Mouse (Mus musculus) hindlimb bud, embryonic 11.5 days (tissue): Measurements from ENCODE around the gene Rhoa.
"Not testable (repeated sequence)": the region's sequence is repeated elsewhere in the genome, so short reads cannot be mapped to it uniquely, and the experiment has no call there.

Source experiments
- DNase-seq: peaks from one replicate; pipeline ENCODE4 v3.0.0-alpha.2; 2012; ENCODE audit warnings: low read depth, low spot score; ENCODE audit errors: extremely low spot score

Rhoa gene

DNA sequence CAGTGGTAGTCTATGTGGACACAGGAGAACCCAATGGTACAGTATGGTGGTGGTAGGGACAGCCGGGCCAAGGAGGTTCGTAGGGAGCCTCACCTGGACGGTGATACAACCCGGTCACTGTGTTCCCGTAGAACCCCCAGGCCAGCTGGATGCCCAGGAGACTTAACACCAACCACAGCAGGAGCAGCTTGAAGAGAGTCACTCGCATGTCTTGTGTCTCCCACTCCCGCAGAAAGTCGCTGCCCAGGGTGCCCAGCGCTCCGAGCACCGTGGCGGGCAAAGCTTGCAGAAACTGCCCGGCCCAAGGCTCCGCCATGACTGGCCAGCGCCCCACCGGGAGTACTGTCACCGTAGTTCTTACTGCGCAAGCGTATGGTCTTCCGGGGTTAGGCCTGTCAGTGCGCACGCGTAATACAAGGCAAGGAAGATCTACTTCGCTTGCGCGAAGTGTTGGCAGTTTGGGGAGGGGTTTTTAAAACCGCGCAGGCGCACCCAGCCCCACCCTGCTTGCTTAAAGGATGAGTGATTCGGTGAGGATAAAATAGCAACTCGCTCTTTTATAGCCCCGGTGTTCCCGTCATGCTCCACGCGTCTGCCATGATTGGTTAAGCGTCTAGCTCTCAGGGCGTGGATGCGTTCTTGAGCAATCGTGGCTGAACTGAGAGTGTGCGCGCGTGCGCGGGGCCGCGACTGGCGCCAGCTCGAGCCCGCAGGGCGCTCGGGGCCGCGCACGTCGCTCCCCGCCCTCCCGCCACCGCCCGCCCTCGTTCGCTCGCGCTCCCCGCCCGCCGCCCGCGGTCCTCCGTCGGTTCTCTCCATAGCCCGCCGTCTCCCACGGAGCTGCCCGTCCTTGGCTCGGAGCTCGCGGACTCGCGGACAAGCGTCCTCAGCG lies at the start of gene Rhoa, which contains the start of gene Tcta:
Gene Rhoa (plus strand): TSS at position 501 of the 892 bp plus-strand sequence.
Gene Tcta (minus strand): TSS at position 532 of the 892 bp plus-strand sequence.
- DNase-seq, result peak; percentile 99

- DNase-seq, result no peak
These were observed 45.4 kb upstream of the Rhoa start for GRCm38 (mm10) chr9:108260526-108260925.

GRCm38 (mm10) chr9:108261865-108262264 lies 44.1 kb upstream of the Rhoa start:
- DNase-seq, result no peak

GRCm38 (mm10) chr9:108262494-108263049 lies 43.4 kb upstream of the Rhoa start:
- DNase-seq, result no peak

DNA sequence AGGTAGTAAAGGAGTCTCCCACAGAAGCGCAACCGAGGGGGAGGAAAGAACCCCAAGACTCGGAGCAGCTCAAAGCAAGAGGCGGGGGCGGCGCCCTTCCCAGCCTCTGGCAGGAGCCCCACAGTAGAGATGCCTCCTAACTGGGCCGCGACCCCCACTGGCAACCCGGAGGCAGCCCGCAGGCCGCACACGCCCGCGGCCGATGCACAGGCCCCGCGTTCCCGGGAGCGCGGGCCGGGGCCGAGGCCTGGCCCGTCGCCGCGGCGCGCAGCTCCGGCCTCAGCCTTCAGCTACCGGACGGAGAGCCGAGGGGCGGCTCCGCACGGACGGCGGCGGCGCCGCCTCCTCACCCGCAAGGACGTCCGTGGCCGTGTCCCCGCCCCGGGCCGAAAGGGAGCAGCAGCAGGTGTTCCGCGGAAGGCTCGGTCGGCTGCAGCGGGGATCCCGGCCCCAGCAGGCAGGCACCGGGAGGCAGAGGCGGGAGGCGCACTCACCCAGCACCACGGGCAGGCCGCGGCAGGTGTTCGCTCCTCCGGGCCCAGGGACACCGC lies 42.7 kb upstream of the Rhoa start:
- DNase-seq, result no peak

DNA sequence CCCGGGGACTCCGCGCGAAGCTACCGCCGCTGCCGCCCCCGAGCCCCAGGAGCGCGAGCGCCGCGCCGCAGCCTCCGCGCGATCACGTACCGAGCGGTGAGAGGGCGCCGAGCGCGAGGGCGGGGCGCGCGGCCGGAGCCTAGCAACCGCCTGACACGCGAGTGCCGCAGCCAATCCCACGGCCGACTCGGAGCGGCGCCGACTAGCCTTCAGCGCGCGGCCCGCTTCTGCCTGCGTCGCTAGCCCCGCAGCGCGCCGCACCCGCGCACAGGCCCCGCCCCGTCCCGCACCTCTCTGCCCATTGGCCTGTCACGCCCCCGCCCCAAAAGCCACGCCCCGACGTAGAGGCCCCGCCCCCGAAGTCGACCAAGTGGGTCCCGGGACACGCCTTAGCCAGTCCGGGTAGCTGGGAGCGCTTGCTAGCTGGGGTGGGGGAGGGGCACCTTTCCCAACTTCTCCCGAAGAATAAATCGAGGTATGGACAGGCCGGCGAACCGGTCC lies 42.2 kb upstream of the Rhoa start, which contains the start of gene Dag1:
Gene Dag1 (minus strand): TSS at position 269 of the 501 bp plus-strand sequence.
- peak; percentile 79 for DNase-seq

- peak; percentile 8 for DNase-seq
These were observed 41.6 kb upstream of the Rhoa start for GRCm38 (mm10) chr9:108264191-108264921.

DNA sequence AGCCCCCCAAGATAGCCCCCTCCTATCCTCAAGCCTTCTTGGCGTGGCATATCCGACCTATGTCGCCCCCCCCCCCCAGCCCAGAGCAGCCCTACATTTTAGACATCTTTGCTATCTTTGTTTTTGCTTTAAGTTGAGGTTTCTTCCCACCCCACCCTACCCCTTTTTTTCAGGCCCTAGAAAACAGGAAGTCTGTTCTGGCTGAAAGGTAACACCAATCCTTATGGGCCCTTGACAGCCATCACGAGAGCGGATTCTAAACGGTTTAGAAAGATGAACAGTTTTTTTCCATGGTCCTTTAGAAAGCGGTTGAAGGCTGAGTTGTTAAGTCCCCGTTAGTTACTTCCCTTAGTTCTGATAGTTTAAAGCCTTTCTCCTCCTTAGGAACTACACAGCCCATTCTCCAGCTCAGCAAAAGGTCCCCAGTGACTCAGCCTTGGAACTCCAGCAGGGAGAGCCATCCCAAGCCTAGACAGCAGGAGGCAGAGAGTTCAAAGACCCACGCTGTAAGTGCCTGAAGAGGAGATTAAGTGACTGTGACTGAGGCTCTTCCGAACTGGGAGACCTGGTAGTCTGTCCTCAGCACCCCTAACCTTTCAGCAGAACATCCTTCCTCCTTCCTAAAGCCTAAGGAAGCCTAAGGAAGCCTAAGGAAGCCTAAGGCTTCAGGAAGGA lies 39.5 kb upstream of the Rhoa start:
- no peak for DNase-seq

GRCm38 (mm10) chr9:108267691-108268090 lies 38.2 kb upstream of the Rhoa start:
- DNase-seq, result no peak

- DNase-seq, result not testable (repeated sequence)
These were observed 37.2 kb upstream of the Rhoa start for GRCm38 (mm10) chr9:108268701-108269100.

DNA sequence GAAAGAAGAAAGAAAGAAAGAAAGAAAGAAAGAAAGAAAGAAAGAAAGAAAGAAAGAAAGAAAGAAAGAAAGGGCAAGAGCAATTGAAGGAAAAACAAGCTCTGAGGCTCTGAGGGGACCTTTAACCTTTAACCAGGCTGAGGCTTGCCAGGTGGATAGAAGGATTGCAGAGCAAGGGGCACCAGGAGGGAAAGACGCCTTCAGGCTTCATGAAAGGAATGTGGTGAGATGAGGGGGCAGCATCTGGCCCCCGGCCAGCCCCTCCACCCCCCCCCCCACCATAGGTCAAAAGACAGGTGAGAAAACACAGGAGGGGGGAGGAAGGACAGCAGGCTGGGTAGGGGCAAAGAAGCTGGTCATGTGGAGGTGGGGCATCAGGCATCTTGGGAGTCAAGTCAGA lies 34.0 kb upstream of the Rhoa start:
- no peak for DNase-seq

GRCm38 (mm10) chr9:108272691-108273090 lies 33.2 kb upstream of the Rhoa start:
- DNase-seq, result no peak

DNA sequence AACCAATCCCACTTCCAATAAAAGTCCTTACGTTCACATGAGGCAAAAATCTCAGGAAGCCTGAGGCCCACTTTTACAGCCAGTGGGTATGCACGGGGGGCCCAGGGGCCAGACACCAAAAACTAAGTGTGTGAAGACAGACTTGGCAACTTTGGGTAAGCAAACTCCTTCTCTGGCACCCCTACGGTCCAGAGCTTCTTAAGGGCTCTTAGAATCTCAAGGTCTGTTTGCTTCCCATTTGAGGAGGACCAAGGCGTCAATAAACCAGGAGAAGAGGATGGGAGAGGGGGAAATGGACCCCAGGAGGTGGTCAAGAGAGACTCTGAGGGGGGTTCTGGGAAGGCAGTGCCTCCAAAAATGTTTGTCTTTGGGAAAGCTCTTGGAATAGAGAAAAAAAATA lies 32.4 kb upstream of the Rhoa start:
- DNase-seq, result no peak

DNA sequence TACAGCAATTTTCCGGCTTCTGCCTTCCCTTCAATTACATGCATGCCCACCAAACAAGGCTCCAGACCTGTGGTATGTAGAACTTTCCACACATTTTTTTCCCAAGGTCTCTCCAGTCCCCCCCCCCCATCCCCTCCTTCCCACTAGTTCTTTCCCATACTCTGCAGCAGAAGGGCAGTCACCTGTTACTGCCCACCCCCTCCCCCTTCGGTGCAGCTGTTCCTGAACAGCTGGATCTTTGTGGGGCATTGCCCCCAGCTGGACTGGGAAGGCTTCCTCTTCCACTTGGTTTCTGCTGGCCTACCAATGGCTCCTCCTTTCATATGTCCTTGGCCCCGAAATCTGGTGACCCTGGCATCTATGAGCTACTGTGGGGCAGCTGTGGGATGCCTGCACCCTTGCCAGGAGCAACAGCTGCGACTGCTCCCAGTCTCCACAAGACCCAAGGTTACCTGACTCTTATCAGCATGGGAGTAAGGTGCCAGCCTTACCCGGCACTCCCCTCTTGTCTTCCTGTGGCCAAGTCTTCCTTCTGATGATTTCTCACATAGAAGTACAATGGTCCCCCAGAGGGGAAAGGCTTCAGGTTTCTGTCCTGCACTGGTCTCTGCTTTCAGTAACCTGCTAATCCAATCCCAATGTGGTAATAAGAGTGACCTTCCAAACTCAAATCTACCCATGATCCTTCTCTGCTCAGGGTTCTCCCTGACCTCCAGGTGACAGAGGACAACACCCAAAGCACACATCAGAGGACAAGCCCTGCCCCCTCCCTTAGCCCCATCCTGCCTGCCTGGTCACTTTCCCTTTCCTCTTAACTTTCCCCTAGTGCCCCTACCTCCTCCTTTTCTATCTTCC lies 31.2 kb upstream of the Rhoa start:
- no peak for DNase-seq

GRCm38 (mm10) chr9:108275331-108275659 lies 30.6 kb upstream of the Rhoa start:
- DNase-seq, result no peak

- DNase-seq, result no peak
These were observed 27.1 kb upstream of the Rhoa start for GRCm38 (mm10) chr9:108278697-108279450.

DNA sequence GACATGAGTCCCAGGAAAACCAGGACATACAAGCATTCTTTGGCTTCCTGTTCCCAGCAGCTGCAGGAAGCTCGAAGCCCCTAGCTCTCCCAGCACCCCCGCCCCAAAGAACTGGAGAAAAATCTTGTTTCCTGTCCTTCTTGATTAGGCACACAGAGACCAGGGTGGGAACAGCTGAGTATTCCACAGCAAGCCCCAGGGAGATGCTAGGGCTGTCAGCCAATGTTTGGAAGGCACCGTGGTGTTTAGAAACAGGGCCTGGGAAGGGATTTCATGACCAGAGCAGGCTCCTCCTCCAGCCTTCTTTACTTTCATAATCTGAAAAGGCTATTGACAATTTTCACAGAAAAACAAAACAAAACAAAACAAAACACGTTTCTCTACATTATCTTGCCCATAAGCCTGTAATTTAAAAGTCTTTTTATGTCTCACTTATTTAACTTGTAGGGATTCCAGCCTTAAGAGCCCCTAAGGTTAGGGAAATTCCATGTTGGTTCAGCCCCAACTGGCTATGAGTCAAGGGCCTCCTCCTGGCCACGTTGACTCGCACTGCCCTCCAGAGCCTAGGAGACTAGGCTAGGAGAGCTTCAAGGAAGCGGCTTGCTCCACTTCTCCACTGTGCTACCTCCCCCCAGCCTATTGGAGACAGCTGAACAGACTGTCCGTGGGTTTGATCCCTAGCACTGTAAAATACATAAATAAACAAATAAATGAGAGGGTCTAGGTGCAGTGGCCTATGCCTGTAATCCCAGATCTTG lies 25.7 kb upstream of the Rhoa start:
- DNase-seq, result no peak

DNA sequence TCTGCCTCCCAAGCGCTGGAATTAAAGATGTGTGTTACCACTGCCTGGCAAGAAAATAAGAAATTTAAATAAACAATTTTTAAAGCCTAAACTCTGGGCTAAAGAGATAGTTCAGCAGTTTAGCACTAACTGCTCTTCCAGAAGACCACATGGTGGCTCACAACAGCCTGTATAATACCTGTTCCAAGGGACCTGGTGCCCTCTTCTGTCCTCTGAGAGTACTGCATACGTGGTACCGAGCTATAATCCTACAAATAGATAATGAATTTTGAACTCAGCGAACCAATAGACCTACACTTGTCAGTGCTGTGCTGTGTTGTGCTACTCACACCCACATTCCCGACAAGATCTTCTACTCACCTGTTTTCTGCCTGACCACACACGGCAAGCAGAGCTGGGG lies 21.5 kb upstream of the Rhoa start:
- no peak for DNase-seq
